ENCODE assay signal across 9 mouse cellular contexts in genomic region chr2:93047036-93047435, GRCm38 (mm10). TPM values are rescaled to one million over a fixed set of nuclear protein-coding genes. Genes with fewer than 3 reads are reported as not detected.
DNase-seq lines count a peak whose midpoint lies in the region; ATAC-seq and TF ChIP-seq lines count a peak whose summit lies in the region.
"Had no signal": no experiment of that assay in that cellular context is flagged by ENCODE, and none has a peak within 500 bp of the region (broad histone marks: within the 10 kb centered on the region; RNA-seq: fewer than 3 reads in every experiment).

No protein-coding gene starts in this region.

- no peak overlapping the region for H3K27ac ChIP-seq in heart, embryonic 11.5 days (ENCODE audit: low read depth, low read length)
- H3K27ac ChIP-seq in liver, embryonic 12.5 days, result no peak overlapping the region
- H3K27ac ChIP-seq in liver, embryonic 11.5 days (ENCODE audit: low read depth, low read length), result no peak overlapping the region
- peak overlapping the region; percentile 99 for H3K27ac ChIP-seq in limb, embryonic 10.5 days

- H3K27me3 ChIP-seq in heart, embryonic 11.5 days (ENCODE audit: control insufficient read depth, insufficient read depth, low read length), result no peaks in the 10 kb centered on the region
- peaks cover 23% of the 10 kb centered on the region for H3K27me3 ChIP-seq in liver, embryonic 12.5 days (replicated peaks)
- H3K27me3 ChIP-seq in liver, embryonic 11.5 days (replicated peaks; ENCODE audit: control insufficient read depth, insufficient read depth, low read length), result no peaks in the 10 kb centered on the region
- H3K27me3 ChIP-seq in E14TG2a.4 (ENCODE audit: insufficient read depth, low read length), result peaks cover 60% of the 10 kb centered on the region
- peaks cover 6% of the 10 kb centered on the region for H3K27me3 ChIP-seq in limb, embryonic 10.5 days (ENCODE audit: low read depth, poor library complexity, severe bottlenecking)

- H3K9ac ChIP-seq in heart, embryonic 11.5 days (ENCODE audit: low read depth, low read length), result peak overlapping the region; percentile 43
- no peak overlapping the region for H3K9ac ChIP-seq in liver, embryonic 12.5 days
- H3K9ac ChIP-seq in liver, embryonic 11.5 days (ENCODE audit: low read depth, low read length), result no peak overlapping the region

- no peaks in the 10 kb centered on the region for H3K36me3 ChIP-seq in heart, embryonic 11.5 days (ENCODE audit: control insufficient read depth, insufficient read depth, low read length)
- H3K36me3 ChIP-seq in liver, embryonic 12.5 days, result no peaks in the 10 kb centered on the region
- no peaks in the 10 kb centered on the region for H3K36me3 ChIP-seq in liver, embryonic 11.5 days (ENCODE audit: control insufficient read depth, insufficient read depth, low read length)
- no peaks in the 10 kb centered on the region for H3K36me3 ChIP-seq in E14TG2a.4 (ENCODE audit: insufficient read depth, low read length)
- H3K36me3 ChIP-seq in limb, embryonic 10.5 days, result 0 out of 2 replicates have a peak, but pooled peaks cover 5% of the 10 kb centered on the region

- no peak for DNase-seq in heart, adult 11 months
- no peak for DNase-seq in liver, embryonic 11.5 days (ENCODE audit: low spot score)
- no peak for DNase-seq in limb, embryonic 10.5 days (ENCODE audit: low spot score)
- no peak for DNase-seq in layer of hippocampus, postnatal 14 days (ENCODE audit: low spot score in 2 of 2)
- DNase-seq in left cerebral cortex, adult 11 months (ENCODE audit: low spot score), result no peak
- DNase-seq: layer of hippocampus, adult 9-11 months had no signal

- peak overlapping the region; percentile 80 for H3K4me2 ChIP-seq in heart, embryonic 11.5 days
- peak overlapping the region; percentile 93; the same call in 1 of the 2 replicates for H3K4me2 ChIP-seq in liver, embryonic 12.5 days
- H3K4me2 ChIP-seq in liver, embryonic 11.5 days, result no peak overlapping the region

- 66% methylated on average over 6 of the region's 6 CpGs for whole genome bisulfite sequencing in heart, embryonic 11.5 days (ENCODE audit: insufficient replicate concordance)
- WGBS in liver, embryonic 12.5 days (ENCODE audit: insufficient replicate concordance), result 74% methylated on average over 6 of the region's 6 CpGs
- 77% methylated on average over 6 of the region's 6 CpGs for WGBS in liver, embryonic 11.5 days
- 84% methylated on average over 6 of the region's 6 CpGs for WGBS in limb, embryonic 10.5 days

- no peaks in the 10 kb centered on the region for H3K9me3 ChIP-seq in heart, embryonic 11.5 days (replicated peaks; ENCODE audit: control insufficient read depth, low read length)
- no peaks in the 10 kb centered on the region for H3K9me3 ChIP-seq in liver, embryonic 12.5 days (replicated peaks)
- no peaks in the 10 kb centered on the region for H3K9me3 ChIP-seq in liver, embryonic 11.5 days (ENCODE audit: control insufficient read depth, low read length)
- H3K9me3 ChIP-seq in E14TG2a.4 (ENCODE audit: low read length), result no peaks in the 10 kb centered on the region
- no peaks in the 10 kb centered on the region for H3K9me3 ChIP-seq in limb, embryonic 10.5 days (replicated peaks)

- no peak for ATAC-seq in heart, embryonic 11.5 days (replicated peaks; ENCODE audit: insufficient number of reproducible peaks, low FRiP score, low TSS enrichment)
- ATAC-seq in liver, embryonic 12.5 days, result no peak
- ATAC-seq in liver, embryonic 11.5 days (replicated peaks; ENCODE audit: low FRiP score), result no peak

- TF ChIP-seq CTCF in E14TG2a.4 (conservative IDR thresholded peaks at IDR 0.05; ENCODE audit: low read length), result no peak

- H3K4me1 ChIP-seq in heart, embryonic 11.5 days (ENCODE audit: control insufficient read depth, insufficient read depth, low read length), result peaks cover 27% of the 10 kb centered on the region
- peaks cover 43% of the 10 kb centered on the region for H3K4me1 ChIP-seq in liver, embryonic 12.5 days
- H3K4me1 ChIP-seq in liver, embryonic 11.5 days (replicated peaks; ENCODE audit: control insufficient read depth, insufficient read depth, low read length), result peaks cover 27% of the 10 kb centered on the region
- H3K4me1 ChIP-seq in E14TG2a.4 (replicated peaks; ENCODE audit: low read depth, low read length), result peaks cover 30% of the 10 kb centered on the region
- peaks cover 44% of the 10 kb centered on the region for H3K4me1 ChIP-seq in limb, embryonic 10.5 days

- no peak overlapping the region for H3K4me3 ChIP-seq in heart, embryonic 11.5 days (ENCODE audit: low read depth, low read length)
- H3K4me3 ChIP-seq in liver, embryonic 12.5 days, result no peak overlapping the region
- H3K4me3 ChIP-seq in liver, embryonic 11.5 days (ENCODE audit: low read depth, low read length), result no peak overlapping the region
- H3K4me3 ChIP-seq in E14TG2a.4 (replicated peaks; ENCODE audit: low read length), result peak overlapping the region; percentile 82; the same call in 1 of the 2 replicates
- H3K4me3 ChIP-seq in limb, embryonic 10.5 days, result no peak overlapping the region

RNA-seq across cellular contexts. Expression of gene Prdm11, which starts 1.1 kb away (rescaled TPM):
- polyA plus RNA-seq in heart, embryonic 11.5 days (2014; fragmentation: Nextera tagmentation; extraction: Ambion mirVana), result 3.1 and 3.3 TPM in 2 replicates
- polyA plus RNA-seq in liver, embryonic 12.5 days (2016; fragmentation: Nextera tagmentation; extraction: Ambion mirVana), result 8.0 and 9.2 TPM in 2 replicates
- polyA plus RNA-seq in liver, embryonic 11.5 days (2014; fragmentation: Nextera tagmentation; extraction: Ambion mirVana), result 5.0 and 6.4 TPM in 2 replicates
- polyA plus RNA-seq in limb, embryonic 10.5 days (2016; fragmentation: Nextera tagmentation; extraction: Ambion mirVana), result 2.8 and 3.4 TPM in 2 replicates
- total RNA-seq in layer of hippocampus, postnatal 14 days (2021), result 10 to 100 TPM; 24.7 to 29.7 TPM
